Mouse (Mus musculus): ENCODE results near the gene Mybpc1. TPM values are rescaled to one million over a fixed set of nuclear protein-coding genes. Genes with fewer than 3 reads are reported as not detected.

Mybpc1 gene
- polyA plus RNA-seq (2014; fragmentation: Nextera tagmentation; extraction: Ambion mirVana), result 2.1 and 2.9 TPM in 2 replicates

GRCm38 (mm10) chr10:88604943-88605342 is at the start of gene Mybpc1:
Gene Mybpc1 (minus strand): TSS chr10:88605152.
- Histone ChIP-seq H3K36me3 (ENCODE audit: control insufficient read depth, insufficient read depth, low read length) (no peaks in the 10 kb centered on the region), H3K4me3 (ENCODE audit: low read depth, low read length) (no peak within 1 kb of the TSS), H3K4me2 (no peak within 1 kb of the TSS), H3K9ac (ENCODE audit: low read length) (no peak within 1 kb of the TSS), H3K27me3 (ENCODE audit: control insufficient read depth, insufficient read depth, low read length) (no peaks in the 10 kb centered on the region), H3K9me3 (ENCODE audit: control insufficient read depth, low read length) (no peaks in the 10 kb centered on the region), H3K27ac (ENCODE audit: low read depth, low read length) (no peak within 1 kb of the TSS), H3K4me1 (ENCODE audit: control insufficient read depth, insufficient read depth, low read length) (peaks cover 4% of the 10 kb centered on the region; the same call in 1 of the 2 replicates)
- DNase-seq (ENCODE audit: low spot score, missing footprints) (peak; percentile 85), ATAC-seq (ENCODE audit: low FRiP score) (no peak)
- WGBS, result 54% methylated on average over 16 of the region's 16 CpGs

DNA sequence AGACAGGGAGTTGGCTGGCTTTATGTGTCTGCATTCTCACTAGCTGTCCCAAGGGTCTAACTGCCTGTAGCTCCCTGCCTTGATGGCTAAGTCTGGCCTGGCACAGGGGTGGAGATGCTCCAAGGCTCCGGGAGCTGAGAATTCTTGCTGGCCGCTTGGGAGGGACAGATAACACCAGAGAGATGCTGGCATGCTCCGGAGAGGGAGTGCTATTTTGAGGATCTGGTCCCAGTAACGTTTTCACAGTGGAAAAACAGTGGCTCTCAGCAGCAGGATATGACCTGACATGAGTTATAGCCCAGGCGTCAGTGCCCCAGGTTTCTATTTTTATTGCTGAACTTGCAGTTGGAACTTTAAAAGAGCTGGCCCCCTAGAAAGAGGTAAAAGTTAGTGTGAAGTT is 40.5 kb upstream of the Mybpc1 start:
- DNase-seq (ENCODE audit: low spot score, missing footprints) (no peak), ATAC-seq (ENCODE audit: low FRiP score) (no peak)
- Histone ChIP-seq H3K4me3 (ENCODE audit: low read depth, low read length) (no peak overlapping the region), H3K36me3 (ENCODE audit: control insufficient read depth, insufficient read depth, low read length) (no peaks in the 10 kb centered on the region), H3K4me2 (no peak overlapping the region), H3K9ac (ENCODE audit: low read length) (no peak overlapping the region), H3K4me1 (ENCODE audit: control insufficient read depth, insufficient read depth, low read length) (no peaks in the 10 kb centered on the region), H3K9me3 (ENCODE audit: control insufficient read depth, low read length) (no peaks in the 10 kb centered on the region), H3K27ac (ENCODE audit: low read depth, low read length) (no peak overlapping the region), H3K27me3 (ENCODE audit: control insufficient read depth, insufficient read depth, low read length) (no peaks in the 10 kb centered on the region)
- WGBS, result 76% methylated on average over 5 of the region's 5 CpGs

DNA sequence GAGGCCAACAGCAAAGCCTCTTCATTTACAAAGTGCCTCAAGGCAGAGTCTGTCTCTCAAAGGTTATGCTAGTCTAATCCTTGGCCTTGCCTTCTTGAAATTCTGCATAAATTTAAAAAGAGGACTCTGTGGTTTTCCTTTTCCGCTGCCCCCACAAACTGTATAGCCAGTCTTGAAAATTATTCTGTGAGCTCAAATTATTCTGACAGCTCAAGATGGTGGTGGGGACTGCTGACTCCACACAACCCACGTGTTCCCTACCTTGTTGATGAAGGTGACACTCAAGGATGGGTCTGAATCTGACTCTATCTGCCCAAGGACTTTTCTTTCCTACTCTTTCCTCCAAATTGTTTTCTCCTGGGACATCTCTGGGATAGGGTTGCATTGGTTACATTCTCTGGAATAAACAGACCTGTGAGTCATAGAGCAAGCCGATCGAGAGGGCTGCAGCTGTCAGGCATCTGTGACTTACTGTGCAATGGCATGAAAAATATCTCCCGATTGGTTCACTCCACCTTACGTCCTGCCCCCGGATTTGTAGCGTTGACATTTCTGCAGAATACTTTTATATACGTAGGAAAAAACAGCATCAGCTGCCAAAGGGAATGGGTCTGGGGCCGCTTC is 26.5 kb upstream of the Mybpc1 start:
- Histone ChIP-seq H3K9ac (ENCODE audit: low read length) (no peak overlapping the region), H3K4me3 (ENCODE audit: low read depth, low read length) (no peak overlapping the region), H3K9me3 (ENCODE audit: control insufficient read depth, low read length) (no peaks in the 10 kb centered on the region), H3K27me3 (ENCODE audit: control insufficient read depth, insufficient read depth, low read length) (no peaks in the 10 kb centered on the region), H3K36me3 (ENCODE audit: control insufficient read depth, insufficient read depth, low read length) (no peaks in the 10 kb centered on the region), H3K4me1 (ENCODE audit: control insufficient read depth, insufficient read depth, low read length) (no peaks in the 10 kb centered on the region), H3K27ac (ENCODE audit: low read depth, low read length) (no peak overlapping the region), H3K4me2 (no peak overlapping the region)
- no peak for ATAC-seq (ENCODE audit: low FRiP score)
- whole genome bisulfite sequencing, result 87% methylated on average over 10 of the region's 10 CpGs
- no peak for DNase-seq (ENCODE audit: low spot score, missing footprints)

GRCm38 (mm10) chr10:88630663-88631329 is 25.8 kb upstream of the Mybpc1 start:
- Histone ChIP-seq H3K36me3 (ENCODE audit: control insufficient read depth, insufficient read depth, low read length) (no peaks in the 10 kb centered on the region), H3K4me1 (ENCODE audit: control insufficient read depth, insufficient read depth, low read length) (no peaks in the 10 kb centered on the region), H3K4me3 (ENCODE audit: low read depth, low read length) (no peak overlapping the region), H3K4me2 (no peak overlapping the region), H3K27me3 (ENCODE audit: control insufficient read depth, insufficient read depth, low read length) (no peaks in the 10 kb centered on the region), H3K27ac (ENCODE audit: low read depth, low read length) (no peak overlapping the region), H3K9ac (ENCODE audit: low read length) (no peak overlapping the region), H3K9me3 (ENCODE audit: control insufficient read depth, low read length) (no peaks in the 10 kb centered on the region)
- DNase-seq (ENCODE audit: low spot score, missing footprints), result no peak
- WGBS, result 88% methylated on average over 2 of the region's 2 CpGs
- ATAC-seq (ENCODE audit: low FRiP score), result no peak

DNA sequence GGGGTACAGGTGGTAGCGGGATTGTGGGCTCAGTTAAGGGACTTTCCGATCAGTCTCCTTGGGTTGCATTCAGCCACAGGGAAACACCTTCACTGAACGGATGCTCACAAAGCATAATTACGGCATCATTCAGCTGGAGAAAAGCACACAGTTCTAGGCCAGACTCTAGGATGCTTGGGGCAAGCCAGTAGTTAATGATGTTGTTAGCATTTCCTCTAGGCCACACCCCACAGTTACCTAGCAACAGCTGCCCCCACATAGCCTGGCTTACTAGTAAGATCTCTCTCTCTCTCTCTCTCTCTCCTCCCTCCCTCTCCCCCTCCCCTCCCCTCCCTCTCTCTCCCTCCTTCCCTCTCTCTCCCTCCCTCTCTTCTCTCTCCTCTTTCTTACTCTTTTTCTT is 22.1 kb upstream of the Mybpc1 start:
- no peak for DNase-seq (ENCODE audit: low spot score, missing footprints)
- no peak overlapping the region for H3K4me2 ChIP-seq
- H3K9ac ChIP-seq (ENCODE audit: low read length), result no peak overlapping the region
- H3K4me1 ChIP-seq (ENCODE audit: control insufficient read depth, insufficient read depth, low read length), result no peaks in the 10 kb centered on the region
- no peaks in the 10 kb centered on the region for H3K36me3 ChIP-seq (ENCODE audit: control insufficient read depth, insufficient read depth, low read length)
- WGBS, result 82% methylated on average over 4 of the region's 4 CpGs
- H3K27ac ChIP-seq (ENCODE audit: low read depth, low read length), result no peak overlapping the region
- H3K4me3 ChIP-seq (ENCODE audit: low read depth, low read length), result no peak overlapping the region
- peak; percentile 67; the same call in 1 of the 2 replicates for ATAC-seq (ENCODE audit: low FRiP score)
- H3K27me3 ChIP-seq (ENCODE audit: control insufficient read depth, insufficient read depth, low read length), result no peaks in the 10 kb centered on the region
- no peaks in the 10 kb centered on the region for H3K9me3 ChIP-seq (ENCODE audit: control insufficient read depth, low read length)

DNA sequence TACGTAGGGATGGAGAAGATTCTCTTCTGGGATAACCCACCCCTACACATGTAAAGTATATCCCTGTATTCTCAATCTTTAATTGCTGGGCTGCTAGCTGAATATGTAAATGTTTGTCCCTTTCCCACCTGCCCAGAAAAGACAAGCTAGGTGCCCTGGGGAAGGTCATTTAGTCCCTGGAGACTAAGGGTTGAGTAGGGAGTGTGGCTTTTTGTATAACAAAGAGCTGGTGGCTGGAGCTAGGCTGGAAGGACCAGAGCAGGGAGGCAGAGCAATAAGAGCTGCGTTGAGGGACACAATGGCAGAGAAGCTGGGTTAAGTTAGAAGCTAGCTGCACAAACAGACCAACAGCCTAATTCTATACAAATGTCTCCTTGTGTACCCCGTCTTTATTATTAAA is 21.2 kb upstream of the Mybpc1 start:
- WGBS, result 68% methylated on average over 3 of the region's 3 CpGs
- Histone ChIP-seq H3K9ac (ENCODE audit: low read length) (no peak overlapping the region), H3K9me3 (ENCODE audit: control insufficient read depth, low read length) (no peaks in the 10 kb centered on the region), H3K4me1 (ENCODE audit: control insufficient read depth, insufficient read depth, low read length) (no peaks in the 10 kb centered on the region), H3K27ac (ENCODE audit: low read depth, low read length) (no peak overlapping the region), H3K27me3 (ENCODE audit: control insufficient read depth, insufficient read depth, low read length) (no peaks in the 10 kb centered on the region), H3K4me3 (ENCODE audit: low read depth, low read length) (no peak overlapping the region), H3K36me3 (ENCODE audit: control insufficient read depth, insufficient read depth, low read length) (no peaks in the 10 kb centered on the region), H3K4me2 (no peak overlapping the region)
- DNase-seq (ENCODE audit: low spot score, missing footprints), result no peak
- ATAC-seq (ENCODE audit: low FRiP score), result no peak

DNA sequence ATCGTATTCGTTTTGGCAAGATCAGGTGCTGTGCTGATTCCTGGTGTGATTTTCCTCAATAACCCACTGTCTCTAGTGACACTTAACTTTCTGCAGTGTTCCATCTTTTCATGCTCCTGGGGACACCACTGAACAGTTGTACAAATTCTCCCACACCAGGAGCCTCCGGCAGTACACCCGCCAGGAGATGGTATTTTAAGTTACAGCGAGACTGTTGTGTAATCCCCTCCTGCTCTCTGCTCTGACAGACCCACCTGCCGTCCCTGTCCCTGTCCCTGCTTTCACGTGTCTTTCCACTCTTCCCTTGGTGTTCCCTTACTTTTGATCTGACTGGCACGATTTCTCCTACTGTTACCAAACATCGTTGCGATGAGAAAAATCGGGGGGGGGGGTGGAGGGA is 19.3 kb upstream of the Mybpc1 start:
- Histone ChIP-seq H3K9me3 (ENCODE audit: control insufficient read depth, low read length) (no peaks in the 10 kb centered on the region), H3K9ac (ENCODE audit: low read length) (no peak overlapping the region), H3K4me2 (no peak overlapping the region), H3K27ac (ENCODE audit: low read depth, low read length) (no peak overlapping the region), H3K4me3 (ENCODE audit: low read depth, low read length) (no peak overlapping the region), H3K4me1 (ENCODE audit: control insufficient read depth, insufficient read depth, low read length) (no peaks in the 10 kb centered on the region), H3K36me3 (ENCODE audit: control insufficient read depth, insufficient read depth, low read length) (no peaks in the 10 kb centered on the region), H3K27me3 (ENCODE audit: control insufficient read depth, insufficient read depth, low read length) (no peaks in the 10 kb centered on the region)
- no peak for DNase-seq (ENCODE audit: low spot score, missing footprints)
- no peak for ATAC-seq (ENCODE audit: low FRiP score)
- 88% methylated on average over 11 of the region's 11 CpGs for WGBS

- DNase-seq (ENCODE audit: low spot score, missing footprints) (no peak), ATAC-seq (ENCODE audit: low FRiP score) (no peak)
- no peaks in the 10 kb centered on the region for H3K9me3 ChIP-seq (ENCODE audit: control insufficient read depth, low read length)
- no peaks in the 10 kb centered on the region for H3K4me1 ChIP-seq (ENCODE audit: control insufficient read depth, insufficient read depth, low read length)
- 91% methylated on average over 16 of the region's 16 CpGs for WGBS
- no peaks in the 10 kb centered on the region for H3K36me3 ChIP-seq (ENCODE audit: control insufficient read depth, insufficient read depth, low read length)
- no peak overlapping the region for H3K4me2 ChIP-seq
- H3K27me3 ChIP-seq (ENCODE audit: control insufficient read depth, insufficient read depth, low read length), result no peaks in the 10 kb centered on the region
- H3K27ac ChIP-seq (ENCODE audit: low read depth, low read length), result no peak overlapping the region
- no peak overlapping the region for H3K4me3 ChIP-seq (ENCODE audit: low read depth, low read length)
- H3K9ac ChIP-seq (ENCODE audit: low read length), result no peak overlapping the region
These were observed 17.7 kb upstream of the Mybpc1 start for GRCm38 (mm10) chr10:88622624-88623023.

DNA sequence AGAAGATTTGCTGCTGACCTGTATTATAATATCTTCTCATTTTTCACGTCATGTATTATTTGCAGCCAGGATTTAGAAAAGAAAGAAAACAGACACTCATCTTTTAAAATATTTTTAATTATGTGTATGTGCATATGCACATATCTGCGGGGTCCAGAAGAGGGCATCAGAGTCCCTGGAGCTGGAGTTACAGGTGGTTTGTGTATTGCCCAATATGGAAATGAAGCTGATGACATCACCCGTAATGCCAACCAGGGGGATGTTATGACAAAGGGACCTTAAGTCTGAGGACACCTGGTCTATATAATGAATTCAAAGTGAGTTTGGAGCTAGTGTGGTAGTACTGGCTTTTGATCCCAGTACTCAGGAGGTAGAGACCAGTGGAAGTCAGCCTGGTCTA is 15.9 kb upstream of the Mybpc1 start:
- Histone ChIP-seq H3K4me1 (ENCODE audit: control insufficient read depth, insufficient read depth, low read length) (no peaks in the 10 kb centered on the region), H3K27me3 (ENCODE audit: control insufficient read depth, insufficient read depth, low read length) (no peaks in the 10 kb centered on the region), H3K4me3 (ENCODE audit: low read depth, low read length) (no peak overlapping the region), H3K27ac (ENCODE audit: low read depth, low read length) (no peak overlapping the region), H3K9me3 (ENCODE audit: control insufficient read depth, low read length) (no peaks in the 10 kb centered on the region), H3K36me3 (ENCODE audit: control insufficient read depth, insufficient read depth, low read length) (no peaks in the 10 kb centered on the region), H3K9ac (ENCODE audit: low read length) (no peak overlapping the region), H3K4me2 (no peak overlapping the region)
- DNase-seq (ENCODE audit: low spot score, missing footprints), result peak; percentile 26
- 92% methylated on average over 3 of the region's 3 CpGs for WGBS
- ATAC-seq (ENCODE audit: low FRiP score), result no peak
